In genomic region chr9:32019786-32020185, GRCm38 (mm10) we compare ENCODE assay signal across 20 mouse cellular contexts.
DNase-seq lines count a peak whose midpoint lies in the region; ATAC-seq lines count a peak whose summit lies in the region.
"Had no signal": no experiment of that assay in that cellular context is flagged by ENCODE, and none has a peak within 500 bp of the region (broad histone marks: within the 10 kb centered on the region; RNA-seq: fewer than 3 reads in every experiment).

No protein-coding gene starts in this region.

- H3K4me3 ChIP-seq in kidney, embryonic 14.5 days (ENCODE audit: low read length) = no peak overlapping the region
- H3K4me3 ChIP-seq: embryonic facial prominence, embryonic 10.5 days; embryonic facial prominence, embryonic 12.5 days; forebrain, embryonic 13.5 days had no signal

- DNase-seq in kidney, postnatal 4 days = no peak
- DNase-seq in left cerebral cortex, postnatal 25 days (ENCODE audit: low spot score in 2 of 2) = no peak
- DNase-seq in lung, postnatal 4 days = no peak
- DNase-seq: adrenal gland, adult 2 months; adrenal gland, postnatal 10 days; adrenal gland, postnatal 25 days; cerebellum, adult 11 months; cerebellum, adult 18-20 months; cerebellum, adult 8-10 months; cerebellum, adult 9-11 months; cerebellum, postnatal 14 days; cerebellum, postnatal 36 days had no signal

- no peaks in the 10 kb centered on the region for H3K27me3 ChIP-seq in kidney, embryonic 14.5 days (ENCODE audit: control insufficient read depth, insufficient read depth, low read length)
- H3K27me3 ChIP-seq: embryonic facial prominence, embryonic 12.5 days; forebrain, embryonic 13.5 days had no signal

- WGBS in kidney, embryonic 14.5 days = 61% methylated on average over 5 of the region's 5 CpGs

- ATAC-seq in kidney, embryonic 14.5 days (ENCODE audit: low FRiP score, low TSS enrichment) = no peak
- ATAC-seq in common myeloid progenitor, adult 5-6 weeks (replicated peaks; ENCODE audit: low read depth, poor library complexity, severe bottlenecking) = peak; percentile 60; the same call in 1 of the 2 replicates
- peak; percentile 93 for ATAC-seq in granulocyte monocyte progenitor cell, adult 5-6 weeks (replicated peaks; ENCODE audit: poor library complexity, severe bottlenecking)
- peak; percentile 68 for ATAC-seq in megakaryocyte progenitor cell, adult 5-6 weeks (replicated peaks; ENCODE audit: poor library complexity)
- ATAC-seq: forebrain, embryonic 13.5 days; forebrain, embryonic 16.5 days had no signal

- intact Hi-C loops in left cerebral cortex, postnatal 25 days (cut with DNase I) = no loop called here

- no peaks in the 10 kb centered on the region for H3K9me3 ChIP-seq in kidney, embryonic 14.5 days (ENCODE audit: control insufficient read depth, low read length)
- H3K9me3 ChIP-seq: embryonic facial prominence, embryonic 10.5 days; embryonic facial prominence, embryonic 12.5 days; forebrain, embryonic 13.5 days had no signal

- peaks cover 16% of the 10 kb centered on the region for H3K4me1 ChIP-seq in kidney, embryonic 14.5 days (ENCODE audit: control insufficient read depth, insufficient read depth, low read length)

- H3K36me3 ChIP-seq in kidney, embryonic 14.5 days (ENCODE audit: control insufficient read depth, insufficient read depth, low read length) = no peaks in the 10 kb centered on the region
- H3K36me3 ChIP-seq: embryonic facial prominence, embryonic 10.5 days; embryonic facial prominence, embryonic 12.5 days had no signal

- H3K27ac ChIP-seq in kidney, embryonic 14.5 days (ENCODE audit: low read depth, low read length) = 0 out of 2 replicates have a peak overlapping the region, but pooled peaks have one; percentile 11
- H3K27ac ChIP-seq: embryonic facial prominence, embryonic 10.5 days; embryonic facial prominence, embryonic 12.5 days; forebrain, embryonic 13.5 days had no signal

- no peak overlapping the region for H3K4me2 ChIP-seq in kidney, embryonic 14.5 days (replicated peaks; ENCODE audit: low read depth, low read length)
- H3K4me2 ChIP-seq: embryonic facial prominence, embryonic 12.5 days; forebrain, embryonic 13.5 days had no signal

- H3K9ac ChIP-seq in kidney, embryonic 14.5 days (ENCODE audit: low read depth, low read length) = no peak overlapping the region
- H3K9ac ChIP-seq: embryonic facial prominence, embryonic 12.5 days; forebrain, embryonic 13.5 days had no signal
